Mouse (Mus musculus) midbrain, embryonic 16.5 days (tissue): ENCODE data around the gene Klhdc7b. TPM values are rescaled to one million over a fixed set of nuclear protein-coding genes. Genes with fewer than 3 reads are reported as not detected.

Experiments used
- ATAC-seq: fragments of 200-750 bp; cut with Nextera tagmentation; 2 replicates; pipeline ENCODE4 v1.8.0; 2017; ENCODE audit warnings: moderate TSS enrichment
- H3K27ac ChIP-seq: fragments of 300-500 bp; sonication (generic); 2 replicates; pipeline ENCODE4 v1.5.1; 2014; ENCODE audit warnings: mild to moderate bottlenecking, low read length, mixed read lengths
- H3K27me3 ChIP-seq: fragments of 300-500 bp; sonication (generic); 2 replicates; pipeline ENCODE4 v1.6.1; 2014; ENCODE audit warnings: low read depth, low read length, mixed read lengths; ENCODE audit not compliant: control insufficient read depth, insufficient read depth
- H3K36me3 ChIP-seq: fragments of 300-500 bp; sonication (generic); 2 replicates; pipeline ENCODE4 v1.6.1; 2014; ENCODE audit warnings: mild to moderate bottlenecking, low read length, moderate library complexity, mixed read lengths; ENCODE audit not compliant: control insufficient read depth, insufficient read depth
- H3K4me1 ChIP-seq: fragments of 300-500 bp; sonication (generic); 2 replicates; pipeline ENCODE4 v1.6.1; 2014; ENCODE audit warnings: mild to moderate bottlenecking, low read length, mixed read lengths; ENCODE audit not compliant: control insufficient read depth, insufficient read depth
- H3K4me2 ChIP-seq: fragments of 300-500 bp; sonication (generic); 2 replicates; pipeline ENCODE4 v1.6.1; 2014; ENCODE audit warnings: mild to moderate bottlenecking, low read length, mixed read lengths
- H3K4me3 ChIP-seq: fragments of 300-500 bp; sonication (generic); 2 replicates; pipeline ENCODE4 v1.5.1; 2014; ENCODE audit warnings: low read depth, mild to moderate bottlenecking, low read length, moderate library complexity, mixed read lengths
- H3K9ac ChIP-seq: fragments of 300-500 bp; sonication (generic); 2 replicates; pipeline ENCODE4 v1.6.1; 2014; ENCODE audit warnings: low read depth, low read length, mixed read lengths
- H3K9me3 ChIP-seq: fragments of 300-500 bp; sonication (generic); replicated peaks from 2 replicates; pipeline ENCODE4 v1.6.1; 2014; ENCODE audit warnings: mild to moderate bottlenecking, low read length, mixed read lengths; ENCODE audit not compliant: control insufficient read depth, poor library complexity, severe bottlenecking
- WGBS: fragments of 180-500 bp; shearing (Covaris S2); extraction: QIAGEN DNeasy Blood & Tissue Kit; methylation state at CpG from one replicate; pipeline ENCODE4 v1.1.7; 2014; 5-methylcytosine and 5-hydroxymethylcytosine counted together
- polyA plus RNA-seq: library from polyadenylated mRNA; unstranded; fragments of >200 nt; fragmentation: Nextera tagmentation; extraction: Ambion mirVana; gene quantifications from 2 replicates; pipeline ENCODE4 v1.2.1, GENCODE M21; 2015

Gene Klhdc7b
- polyA plus RNA-seq, 1 experiment from 2014 or later, result 0.06 TPM

DNA sequence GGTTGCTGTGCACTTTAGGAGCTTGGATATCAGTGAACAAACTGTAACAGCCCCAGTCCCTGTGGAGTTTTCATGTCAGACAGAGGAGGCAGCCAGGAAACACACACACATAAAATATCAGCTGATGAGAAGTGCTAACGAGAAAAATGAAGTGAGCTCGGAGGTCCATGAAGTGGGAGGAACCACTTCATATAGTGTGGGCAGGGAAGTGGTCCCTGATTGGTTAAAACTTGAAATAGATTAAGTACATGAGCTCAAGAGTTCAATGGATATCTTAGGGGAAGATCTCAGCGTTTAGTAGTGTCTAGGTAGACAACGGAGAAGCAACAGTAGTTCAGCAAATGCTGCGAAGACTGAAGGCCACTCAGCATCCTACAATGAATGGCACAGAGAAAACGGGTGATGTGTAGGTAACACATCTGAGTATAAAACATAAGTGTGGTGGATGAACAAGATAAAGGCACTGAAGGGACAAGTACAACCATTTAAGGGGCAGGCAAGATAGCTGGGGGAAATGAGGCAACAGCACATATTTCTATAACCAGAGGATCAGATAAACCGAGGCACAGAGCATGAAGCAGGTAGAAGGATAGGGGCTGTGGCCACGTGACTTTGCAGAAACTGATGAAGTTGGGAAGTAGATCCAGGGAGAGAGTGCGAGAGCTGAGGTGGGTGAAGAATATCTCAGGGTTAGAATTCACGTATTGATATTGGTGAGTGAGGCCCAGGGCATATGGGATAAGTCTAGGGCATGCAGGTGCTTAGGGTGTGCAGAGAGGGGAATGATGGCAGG lies 20.3 kb downstream of the Klhdc7b start:
- Histone ChIP-seq H3K9me3 (peaks cover 3% of the 10 kb centered on the region; the same call in 1 of the 2 replicates), H3K36me3 (no peaks in the 10 kb centered on the region), H3K4me3 (no peak overlapping the region), H3K4me1 (no peaks in the 10 kb centered on the region), H3K27ac (no peak overlapping the region), H3K4me2 (no peak overlapping the region), H3K9ac (no peak overlapping the region), H3K27me3 (no peaks in the 10 kb centered on the region)
- ATAC-seq, result no peak
- WGBS, result 87% methylated on average over 10 of the region's 10 CpGs

DNA sequence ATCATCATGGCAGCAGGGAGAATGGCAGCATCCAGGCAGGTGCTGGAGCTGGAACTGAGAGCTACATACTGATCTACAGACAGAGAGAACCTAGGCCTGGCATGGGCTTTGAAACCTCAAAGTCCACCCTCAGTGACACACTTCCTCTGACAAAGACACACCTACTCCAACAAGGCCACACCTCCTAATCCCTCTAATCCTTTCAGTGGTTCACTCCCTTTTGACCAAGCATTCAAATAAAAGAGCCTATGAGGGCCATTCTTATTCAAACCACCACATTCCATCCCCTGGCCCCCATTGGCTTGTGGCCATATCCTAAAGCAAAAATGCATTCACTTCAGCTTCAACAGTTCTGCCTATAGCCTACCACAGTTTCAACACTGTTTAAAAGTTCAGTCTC lies 22.0 kb downstream of the Klhdc7b start:
- Histone ChIP-seq H3K4me1 (no peaks in the 10 kb centered on the region), H3K9ac (no peak overlapping the region), H3K9me3 (peaks cover 3% of the 10 kb centered on the region; the same call in 1 of the 2 replicates), H3K36me3 (no peaks in the 10 kb centered on the region), H3K4me3 (no peak overlapping the region), H3K27me3 (no peaks in the 10 kb centered on the region), H3K27ac (no peak overlapping the region), H3K4me2 (no peak overlapping the region)
- no peak for ATAC-seq

DNA sequence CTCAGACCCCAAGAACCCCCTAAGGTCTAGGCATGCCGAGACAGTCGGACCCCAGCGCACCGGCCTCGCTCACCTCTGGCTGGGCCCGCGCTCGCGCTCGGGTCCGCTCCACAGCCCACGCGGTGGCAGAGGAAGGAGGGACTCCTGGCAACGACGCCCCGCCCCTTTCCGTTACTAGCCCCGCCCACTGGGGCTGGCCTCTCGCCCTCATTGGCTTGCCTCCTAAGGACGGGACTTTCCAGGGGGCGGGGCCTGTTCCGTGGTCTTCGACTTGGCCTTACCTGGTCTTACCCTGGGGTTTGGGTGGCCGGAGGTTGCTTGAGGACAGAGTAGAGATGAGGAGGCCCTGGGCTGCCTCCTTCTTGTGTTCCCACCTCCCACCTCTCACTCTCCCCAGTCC lies 25.4 kb downstream of the Klhdc7b start, which contains the start of gene Syce3:
Syce3 (minus strand) TSS at position 386 of the 400 bp plus-strand sequence.
- Histone ChIP-seq H3K9me3 (peaks cover 3% of the 10 kb centered on the region; the same call in 1 of the 2 replicates), H3K4me3 (no peak within 1 kb of the TSS), H3K27me3 (no peaks in the 10 kb centered on the region), H3K4me2 (no peak within 1 kb of the TSS), H3K9ac (no peak within 1 kb of the TSS), H3K4me1 (no peaks in the 10 kb centered on the region), H3K27ac (no peak within 1 kb of the TSS), H3K36me3 (no peaks in the 10 kb centered on the region)
- ATAC-seq, result no peak
- 91% methylated on average over 24 of the region's 24 CpGs for WGBS

DNA sequence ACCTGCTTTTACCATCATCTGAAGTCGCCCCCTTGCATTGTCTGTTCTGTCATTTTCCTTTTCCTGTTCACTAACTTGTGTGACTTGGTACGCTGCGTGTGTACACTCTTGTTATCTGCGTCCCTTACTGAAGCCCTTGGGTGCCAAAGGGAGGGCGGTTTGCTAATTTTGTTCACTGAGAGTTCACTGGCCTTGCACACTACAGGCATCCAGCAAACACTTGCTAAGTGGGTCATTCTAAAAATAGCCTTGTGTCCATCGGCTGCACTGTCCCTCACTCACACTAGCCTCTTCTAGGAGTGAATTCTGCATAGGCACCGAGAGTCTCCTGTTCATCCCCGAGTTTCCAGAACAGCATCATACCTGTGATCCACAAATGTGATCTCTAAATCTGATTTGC lies 30.6 kb downstream of the Klhdc7b start:
- 90% methylated on average over 8 of the region's 8 CpGs for WGBS

DNA sequence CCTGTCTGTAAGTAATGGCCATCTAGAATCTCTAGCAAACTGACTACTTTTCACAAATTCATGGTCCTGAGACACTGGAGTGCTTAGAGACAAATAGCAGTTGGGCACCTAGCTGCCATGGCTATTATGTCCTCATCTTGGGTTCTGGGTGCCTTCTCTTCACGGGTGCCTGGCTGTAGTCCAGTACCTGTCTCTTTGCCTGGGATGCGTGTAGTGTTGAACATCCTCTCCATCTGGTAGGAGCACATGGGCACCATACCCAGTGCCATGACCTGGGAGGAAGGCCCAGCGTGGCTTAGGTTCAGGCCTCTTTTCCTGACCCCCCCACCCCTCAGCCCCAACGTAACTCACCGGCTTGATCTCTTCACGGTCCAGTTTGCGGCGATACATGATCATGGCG lies 37.2 kb downstream of the Klhdc7b start:
- Histone ChIP-seq H3K36me3 (peaks cover 24% of the 10 kb centered on the region), H3K27me3 (no peaks in the 10 kb centered on the region), H3K9ac (no peak overlapping the region), H3K27ac (no peak overlapping the region), H3K9me3 (no peaks in the 10 kb centered on the region), H3K4me2 (no peak overlapping the region), H3K4me1 (no peaks in the 10 kb centered on the region), H3K4me3 (no peak overlapping the region)
- no peak for ATAC-seq
- WGBS, result 93% methylated on average over 9 of the region's 9 CpGs

More for the DNA sequence above, 30.6 kb downstream of the Klhdc7b start:
- H3K27ac ChIP-seq, result no peak overlapping the region
- no peak overlapping the region for H3K4me3 ChIP-seq
- no peaks in the 10 kb centered on the region for H3K27me3 ChIP-seq
- H3K4me1 ChIP-seq, result no peaks in the 10 kb centered on the region
- no peak overlapping the region for H3K9ac ChIP-seq
- H3K4me2 ChIP-seq, result no peak overlapping the region
- no peaks in the 10 kb centered on the region for H3K9me3 ChIP-seq
- H3K36me3 ChIP-seq, result peaks cover 9% of the 10 kb centered on the region; the same call in 1 of the 2 replicates
- no peak for ATAC-seq

DNA sequence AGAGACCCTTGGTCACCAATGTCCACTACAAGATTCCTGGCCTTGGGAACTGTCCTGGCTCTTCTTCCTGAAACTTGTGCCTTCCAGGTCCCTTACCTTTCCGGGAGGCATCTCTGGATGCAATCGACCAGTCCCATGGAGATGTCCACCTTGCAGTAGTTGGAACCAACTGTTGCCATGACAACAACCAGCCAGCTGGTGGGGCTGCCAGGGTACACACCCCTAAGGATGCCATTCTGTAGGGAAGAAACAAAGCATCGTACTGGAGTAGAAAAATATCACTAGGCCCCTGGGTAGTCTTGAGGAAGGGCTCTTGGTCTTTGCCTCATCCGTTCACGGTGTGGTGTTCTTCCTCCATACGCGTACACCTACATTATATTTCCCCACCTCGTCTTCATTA lies 39.9 kb downstream of the Klhdc7b start:
- Histone ChIP-seq H3K9ac (no peak overlapping the region), H3K36me3 (peaks cover 20% of the 10 kb centered on the region), H3K27ac (no peak overlapping the region), H3K27me3 (no peaks in the 10 kb centered on the region), H3K4me1 (peaks cover 9% of the 10 kb centered on the region), H3K4me2 (no peak overlapping the region), H3K4me3 (no peak overlapping the region), H3K9me3 (no peaks in the 10 kb centered on the region)
- ATAC-seq, result no peak
- WGBS, result 83% methylated on average over 8 of the region's 8 CpGs

DNA sequence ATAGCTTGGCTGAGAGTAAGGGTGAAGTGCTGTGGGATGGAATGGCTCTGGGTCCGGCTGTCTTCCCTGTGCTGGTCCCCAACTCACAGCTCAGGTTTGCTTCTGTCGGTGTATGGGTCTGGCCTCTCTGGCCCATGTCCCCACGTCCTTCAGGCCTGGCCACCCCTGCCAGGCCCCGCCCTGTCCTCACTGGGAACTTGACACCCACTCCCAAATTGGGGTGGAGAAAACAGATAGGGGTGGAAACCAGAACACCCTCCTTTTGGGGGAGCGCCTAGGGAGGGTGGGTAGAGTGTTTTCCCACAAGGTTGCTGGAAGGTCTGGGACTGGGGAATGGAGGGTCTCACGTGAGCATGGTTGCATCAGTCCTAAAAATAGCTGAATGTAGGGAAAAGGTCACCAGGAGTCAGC lies 41.0 kb downstream of the Klhdc7b start, which contains the start of gene Cpt1b:
Cpt1b (minus strand) TSS at position 153 of the 411 bp plus-strand sequence.
- Histone ChIP-seq H3K4me3 (no peak within 1 kb of the TSS), H3K4me2 (no peak within 1 kb of the TSS), H3K36me3 (peaks cover 17% of the 10 kb centered on the region), H3K9me3 (no peaks in the 10 kb centered on the region), H3K4me1 (peaks cover 9% of the 10 kb centered on the region), H3K27me3 (no peaks in the 10 kb centered on the region), H3K9ac (no peak within 1 kb of the TSS), H3K27ac (no peak within 1 kb of the TSS)
- ATAC-seq, result no peak
- WGBS, result 46% methylated on average over 6 of the region's 6 CpGs

DNA sequence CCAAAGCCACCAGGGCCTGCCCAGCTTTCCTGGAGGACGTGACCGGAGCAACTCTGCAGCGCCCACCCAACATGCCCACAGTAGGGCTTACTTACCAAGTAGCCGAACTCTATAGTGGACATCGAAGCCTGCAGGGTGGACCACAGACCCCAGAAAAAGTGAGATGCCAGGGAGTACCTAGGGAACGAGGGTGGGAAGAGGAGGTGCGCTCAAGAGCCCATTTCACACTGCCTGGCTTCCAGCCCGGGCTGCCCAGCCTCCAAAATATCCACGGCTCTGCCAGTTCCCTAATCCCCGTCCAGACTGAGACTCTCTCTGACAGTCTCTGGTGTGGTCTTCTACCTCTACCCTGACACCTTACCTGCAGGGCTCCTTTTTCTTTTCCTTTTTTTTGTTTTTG lies 42.0 kb downstream of the Klhdc7b start:
- Histone ChIP-seq H3K36me3 (peaks cover 15% of the 10 kb centered on the region), H3K9me3 (no peaks in the 10 kb centered on the region), H3K27me3 (no peaks in the 10 kb centered on the region), H3K4me3 (no peak overlapping the region), H3K27ac (no peak overlapping the region), H3K4me1 (peaks cover 11% of the 10 kb centered on the region), H3K9ac (no peak overlapping the region), H3K4me2 (no peak overlapping the region)
- no peak for ATAC-seq
- WGBS, result 89% methylated on average over 10 of the region's 10 CpGs

DNA sequence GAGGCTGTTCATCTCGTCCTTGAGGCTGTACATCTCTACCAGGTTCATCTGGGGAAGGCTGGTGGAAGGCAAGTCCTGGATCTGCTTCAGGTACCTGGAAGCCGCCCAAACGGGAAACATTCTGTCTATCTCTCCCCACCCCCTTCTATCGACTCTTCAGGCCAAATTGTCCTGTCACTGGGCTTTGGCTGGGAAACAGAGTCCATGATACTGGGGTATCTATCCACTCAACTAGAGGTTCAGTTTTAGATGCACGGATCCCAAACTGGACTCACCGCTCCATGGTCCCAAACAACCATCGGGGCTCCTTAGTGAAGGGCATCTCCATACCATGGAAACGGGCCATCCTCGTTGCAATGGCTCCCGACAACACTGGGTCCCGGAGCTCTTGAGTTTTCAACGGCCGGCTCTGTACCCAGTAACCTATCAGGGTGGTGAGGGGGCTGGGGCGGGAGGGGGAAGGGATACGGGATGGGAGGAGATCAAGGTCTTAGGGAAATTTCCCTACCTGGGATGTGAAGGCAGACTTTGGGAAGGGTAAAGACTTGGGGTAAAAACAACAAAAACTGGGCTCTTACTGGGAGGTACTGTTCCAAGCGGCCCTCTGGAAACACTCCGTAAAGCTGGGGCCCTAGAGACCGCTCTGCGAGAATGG lies 43.5 kb downstream of the Klhdc7b start:
- Histone ChIP-seq H3K9me3 (no peaks in the 10 kb centered on the region), H3K27ac (no peak overlapping the region), H3K27me3 (no peaks in the 10 kb centered on the region), H3K9ac (peak overlapping the region; percentile 78), H3K4me2 (peak overlapping the region; percentile 93), H3K4me3 (peak overlapping the region; percentile 81), H3K36me3 (peaks cover 13% of the 10 kb centered on the region), H3K4me1 (peaks cover 11% of the 10 kb centered on the region)
- WGBS, result 83% methylated on average over 19 of the region's 19 CpGs
- ATAC-seq, result no peak
